Mouse (Mus musculus) stomach, adult 2 months (tissue): ENCODE measurements around the gene Lmcd1. TPM values are rescaled to one million over a fixed set of nuclear protein-coding genes. Genes with fewer than 3 reads are reported as not detected.

Source experiments
- polyA plus RNA-seq: library from polyadenylated mRNA; depleted of rRNA; stranded (reverse); fragments of >200 nt; gene quantifications from 2 replicates; pipeline ENCODE4 v1.2.3, GENCODE M21; 2012; rRNA removed

The Lmcd1 gene
- polyA plus RNA-seq: 5.1 and 5.3 TPM in 2 replicates

GRCm38 (mm10) chr6:112273501-112274205 lies at the start of gene Lmcd1:
Gene Lmcd1 (plus strand): TSS chr6:112273758.

Other genes with a start within 250 kb of the Lmcd1 start
- gene Ssu2, start 114.3 kb downstream of the Lmcd1 start, polyA plus RNA-seq: 4.3 and 5.7 TPM in 2 replicates
- 9.8 and 13.5 TPM in 2 replicates for gene Cav3, start 185.7 kb downstream of the Lmcd1 start, polyA plus RNA-seq
- 0.15 TPM in 2 replicates for gene Oxtr, start 216.2 kb downstream of the Lmcd1 start, polyA plus RNA-seq